Mouse (Mus musculus) left cerebral cortex, adult 11 months (tissue): ENCODE data around the gene Olfr742.

ENCODE experiments used
- DNase-seq: peaks from one replicate; pipeline ENCODE4 v3.0.0; 2022; ENCODE audit warnings: low spot score

Olfr742 gene

GRCm38 (mm10) chr14:50503300-50503699 lies at the start of gene Olfr742:
Gene Olfr742, plus strand, starts transcription at chr14:50503600.
- no peak for DNase-seq

- no peak for DNase-seq
Measured at GRCm38 (mm10) chr14:50472438-50472837, 31.0 kb upstream of the Olfr742 start, which contains the start of gene Olfr741. Gene Olfr741, plus strand, starts transcription at chr14:50472738.

- DNase-seq: no peak
Measured at GRCm38 (mm10) chr14:50478406-50478805, 25.0 kb upstream of the Olfr742 start.

GRCm38 (mm10) chr14:50521539-50521938 lies 18.1 kb downstream of the Olfr742 start, which contains the start of gene Olfr743:
Gene Olfr743, plus strand, starts transcription at chr14:50521839.
- DNase-seq: no peak

- DNase-seq: no peak
Measured at GRCm38 (mm10) chr14:50552734-50553133, 49.3 kb downstream of the Olfr742 start.
